Mouse (Mus musculus) liver, postnatal 0 days (tissue): ENCODE results near the gene Myo3b. TPM values are rescaled to one million over a fixed set of nuclear protein-coding genes. Genes with fewer than 3 reads are reported as not detected.

Source experiments
- ATAC-seq: fragments of 200-750 bp; cut with Nextera tagmentation; 2 replicates; pipeline ENCODE4 v1.8.0; 2017; ENCODE audit warnings: mild to moderate bottlenecking, moderate library complexity
- DNase-seq: peaks from one replicate; pipeline ENCODE4 v3.0.0-alpha.2; 2016
- H3K27ac ChIP-seq: fragments of 300-500 bp; sonication (generic); 2 replicates; pipeline ENCODE4 v1.5.1; 2014; ENCODE audit warnings: antibody characterized with exemption, moderate library complexity, mild to moderate bottlenecking, low read depth
- H3K27me3 ChIP-seq: fragments of 300-500 bp; sonication (generic); 2 replicates; pipeline ENCODE4 v1.6.1; 2014; ENCODE audit warnings: low read length, control low read depth, mixed read lengths; ENCODE audit not compliant: insufficient read depth
- H3K36me3 ChIP-seq: fragments of 300-500 bp; sonication (generic); replicated peaks from 2 replicates; pipeline ENCODE4 v1.6.1; 2014; ENCODE audit warnings: mild to moderate bottlenecking, control low read depth, low read length, moderate library complexity, mixed read lengths; ENCODE audit not compliant: insufficient read depth
- H3K4me1 ChIP-seq: fragments of 300-500 bp; sonication (generic); 2 replicates; pipeline ENCODE4 v1.6.1; 2014; ENCODE audit warnings: antibody characterized with exemption, mild to moderate bottlenecking, control low read depth; ENCODE audit not compliant: insufficient read depth
- H3K4me2 ChIP-seq: fragments of 300-500 bp; sonication (generic); 2 replicates; pipeline ENCODE4 v1.6.1; 2014; ENCODE audit warnings: low read depth, mild to moderate bottlenecking, low read length, moderate library complexity, mixed read lengths
- H3K4me3 ChIP-seq: fragments of 300-500 bp; sonication (generic); 2 replicates; pipeline ENCODE4 v1.5.1; 2014; ENCODE audit warnings: low read depth, low read length
- H3K9ac ChIP-seq: fragments of 300-500 bp; sonication (generic); replicated peaks from 2 replicates; pipeline ENCODE4 v1.6.1; 2014; ENCODE audit warnings: mild to moderate bottlenecking, moderate library complexity
- H3K9me3 ChIP-seq: fragments of 300-500 bp; sonication (generic); 2 replicates; pipeline ENCODE4 v1.6.1; 2016; ENCODE audit warnings: mild to moderate bottlenecking, control low read depth, low read length, mixed read lengths
- CTCF ChIP-seq: sonication (generic); IDR thresholded peaks from 2 replicates; pipeline ENCODE4 v1.5.1; 2016; ENCODE audit warnings: antibody characterized with exemption, low read depth
- EP300 ChIP-seq: IDR thresholded peaks from 2 replicates; pipeline ENCODE4 v1.6.1; 2016; ENCODE audit warnings: antibody characterized with exemption, low read depth, mild to moderate bottlenecking
- WGBS: fragments of 180-500 bp; shearing (Covaris S2); extraction: QIAGEN DNeasy Blood & Tissue Kit; methylation state at CpG from one replicate; pipeline ENCODE4 v1.1.7; 2014; ENCODE audit not compliant: insufficient replicate concordance; 5-methylcytosine and 5-hydroxymethylcytosine counted together
- polyA plus RNA-seq: library from polyadenylated mRNA; unstranded; fragments of >200 nt; fragmentation: Nextera tagmentation; extraction: Ambion mirVana; gene quantifications from 2 replicates; pipeline ENCODE4 v1.2.1, GENCODE M21; 2015

Myo3b gene
- polyA plus RNA-seq, 1 experiment from 2014 or later: not detected

GRCm38 (mm10) chr2:70406846-70407245 lies 367.9 kb downstream of the Myo3b start:
- Histone ChIP-seq H3K9ac (no peak overlapping the region), H3K4me2 (no peak overlapping the region), H3K36me3 (no peaks in the 10 kb centered on the region), H3K4me3 (no peak overlapping the region), H3K4me1 (no peaks in the 10 kb centered on the region), H3K9me3 (no peaks in the 10 kb centered on the region), H3K27ac (no peak overlapping the region), H3K27me3 (no peaks in the 10 kb centered on the region)
- no peak for ATAC-seq
- DNase-seq: no peak
- 88% methylated on average over 5 of the region's 5 CpGs for WGBS
- TF ChIP-seq EP300 (no peak), CTCF (no peak)

GRCm38 (mm10) chr2:70407729-70408128 lies 368.8 kb downstream of the Myo3b start:
- Histone ChIP-seq H3K27ac (no peak overlapping the region), H3K27me3 (no peaks in the 10 kb centered on the region), H3K4me3 (no peak overlapping the region), H3K36me3 (no peaks in the 10 kb centered on the region), H3K9ac (no peak overlapping the region), H3K4me1 (no peaks in the 10 kb centered on the region), H3K9me3 (no peaks in the 10 kb centered on the region), H3K4me2 (no peak overlapping the region)
- no peak for TF ChIP-seq CTCF
- no peak for TF ChIP-seq EP300
- ATAC-seq: no peak
- WGBS: 70% methylated on average over 5 of the region's 5 CpGs
- no peak for DNase-seq

- TF ChIP-seq EP300 (no peak), CTCF (no peak)
- ATAC-seq: no peak
- 63% methylated on average over 4 of the region's 4 CpGs for WGBS
Observed at GRCm38 (mm10) chr2:70410298-70410885, 371.5 kb downstream of the Myo3b start.

GRCm38 (mm10) chr2:70412315-70412714 lies 373.4 kb downstream of the Myo3b start:
- no peak for ATAC-seq
- Histone ChIP-seq H3K4me3 (no peak overlapping the region), H3K4me2 (no peak overlapping the region), H3K27ac (no peak overlapping the region), H3K36me3 (no peaks in the 10 kb centered on the region), H3K4me1 (no peaks in the 10 kb centered on the region), H3K9me3 (no peaks in the 10 kb centered on the region), H3K27me3 (no peaks in the 10 kb centered on the region), H3K9ac (no peak overlapping the region)
- 71% methylated on average over 13 of the region's 13 CpGs for WGBS
- TF ChIP-seq CTCF (no peak), EP300 (no peak)
- DNase-seq: no peak

More at GRCm38 (mm10) chr2:70410298-70410885, 371.5 kb downstream of the Myo3b start:
- no peak overlapping the region for H3K4me3 ChIP-seq
- H3K27ac ChIP-seq: no peak overlapping the region
- no peak overlapping the region for H3K9ac ChIP-seq
- no peaks in the 10 kb centered on the region for H3K27me3 ChIP-seq
- H3K4me2 ChIP-seq: no peak overlapping the region
- DNase-seq: no peak
- no peaks in the 10 kb centered on the region for H3K9me3 ChIP-seq
- no peaks in the 10 kb centered on the region for H3K4me1 ChIP-seq
- H3K36me3 ChIP-seq: no peaks in the 10 kb centered on the region

GRCm38 (mm10) chr2:70414386-70414785 lies 375.5 kb downstream of the Myo3b start:
- no peak overlapping the region for H3K4me2 ChIP-seq
- H3K4me3 ChIP-seq: no peak overlapping the region
- no peaks in the 10 kb centered on the region for H3K27me3 ChIP-seq
- 71% methylated on average over 1 of the region's 1 CpGs for WGBS
- no peaks in the 10 kb centered on the region for H3K4me1 ChIP-seq
- H3K9ac ChIP-seq: no peak overlapping the region
- no peaks in the 10 kb centered on the region for H3K9me3 ChIP-seq
- no peak for DNase-seq
- TF ChIP-seq CTCF: no peak
- no peak for TF ChIP-seq EP300
- no peak overlapping the region for H3K27ac ChIP-seq
- no peak for ATAC-seq
- no peaks in the 10 kb centered on the region for H3K36me3 ChIP-seq

GRCm38 (mm10) chr2:70415521-70415920 lies 376.6 kb downstream of the Myo3b start:
- TF ChIP-seq EP300 (no peak), CTCF (no peak)
- H3K27me3 ChIP-seq: no peaks in the 10 kb centered on the region
- H3K36me3 ChIP-seq: no peaks in the 10 kb centered on the region
- H3K4me3 ChIP-seq: no peak overlapping the region
- H3K4me2 ChIP-seq: no peak overlapping the region
- no peaks in the 10 kb centered on the region for H3K9me3 ChIP-seq
- no peak overlapping the region for H3K9ac ChIP-seq
- no peak for ATAC-seq
- 61% methylated on average over 1 of the region's 1 CpGs for WGBS
- DNase-seq: no peak
- H3K27ac ChIP-seq: no peak overlapping the region
- no peaks in the 10 kb centered on the region for H3K4me1 ChIP-seq
